Mouse (Mus musculus) small intestine, adult 2 months (tissue): ENCODE results near the gene Krtap19-3. TPM values are rescaled to one million over a fixed set of nuclear protein-coding genes. Genes with fewer than 3 reads are reported as not detected.
A peak's percentile ranks its signal among the peaks of the same experiment; 100 is the strongest.

Source experiments
- H3K27ac ChIP-seq: fragments of 200-500 bp; 2 replicates; pipeline ENCODE4 v1.5.1; 2012; ENCODE audit warnings: low read depth, low read length, control low read depth, inconsistent platforms; ENCODE audit not compliant: insufficient read depth
- H3K27me3 ChIP-seq: fragments of 200-500 bp; 2 replicates; pipeline ENCODE4 v1.6.1; 2012; ENCODE audit warnings: mild to moderate bottlenecking, moderate library complexity, low read length, inconsistent platforms; ENCODE audit not compliant: control insufficient read depth, insufficient read depth
- H3K36me3 ChIP-seq: fragments of 200-500 bp; 2 replicates; pipeline ENCODE4 v1.6.1; 2012; ENCODE audit warnings: mild to moderate bottlenecking, low read length, control low read depth, inconsistent platforms; ENCODE audit not compliant: control insufficient read depth, insufficient read depth
- H3K4me1 ChIP-seq: fragments of 200-500 bp; 2 replicates; pipeline ENCODE4 v1.6.1; 2012; ENCODE audit warnings: low read length, inconsistent platforms, mixed read lengths; ENCODE audit not compliant: control insufficient read depth, insufficient read depth, insufficient read length
- H3K4me3 ChIP-seq: fragments of 200-500 bp; 2 replicates; pipeline ENCODE4 v1.5.1; 2012; ENCODE audit warnings: low read depth, mild to moderate bottlenecking, control low read depth, inconsistent platforms, low read length, moderate library complexity
- CTCF ChIP-seq: fragments of 200-500 bp; IDR thresholded peaks from 2 replicates; pipeline ENCODE4 v1.5.1; 2012; ENCODE audit warnings: low read depth, mild to moderate bottlenecking, control low read depth, inconsistent platforms, low read length, moderate library complexity, mixed read lengths; ENCODE audit not compliant: insufficient replicate concordance, insufficient read length; ENCODE audit errors: extremely low read depth
- POLR2A ChIP-seq: fragments of 200-500 bp; IDR thresholded peaks from 2 replicates; pipeline ENCODE4 v1.6.1; 2012; ENCODE audit warnings: low read depth, mild to moderate bottlenecking, control low read depth, inconsistent platforms, low read length, moderate library complexity
- WGBS: fragments of 180-500 bp; shearing (Covaris S2); methylation state at CpG from one replicate; pipeline ENCODE4 v1.1.7; 2018; 5-methylcytosine and 5-hydroxymethylcytosine counted together
- polyA plus RNA-seq: library from polyadenylated mRNA; depleted of rRNA; stranded (reverse); fragments of >200 nt; gene quantifications from 2 replicates; pipeline ENCODE4 v1.2.3, GENCODE M21; 2012; rRNA removed

Krtap19-3 gene
- polyA plus RNA-seq, 1 experiment: not detected

- Histone ChIP-seq H3K36me3 (no peaks in the 10 kb centered on the region), H3K4me1 (no peaks in the 10 kb centered on the region), H3K4me3 (no peak overlapping the region), H3K27me3 (no peaks in the 10 kb centered on the region), H3K27ac (no peak overlapping the region)
- 12% methylated on average over 5 of the region's 5 CpGs for WGBS
- TF ChIP-seq CTCF (peak; percentile 36; the same call in 1 of the 2 replicates), POLR2A (no peak)
These were observed 26.4 kb downstream of the Krtap19-3 start for GRCm38 (mm10) chr16:88851450-88851849.

GRCm38 (mm10) chr16:88848558-88848957, 29.3 kb downstream of the Krtap19-3 start:
- no peaks in the 10 kb centered on the region for H3K4me1 ChIP-seq
- no peaks in the 10 kb centered on the region for H3K36me3 ChIP-seq
- TF ChIP-seq POLR2A: no peak
- no peaks in the 10 kb centered on the region for H3K27me3 ChIP-seq
- no peak overlapping the region for H3K27ac ChIP-seq
- no peak overlapping the region for H3K4me3 ChIP-seq
- 72% methylated on average over 4 of the region's 4 CpGs for WGBS

- no peaks in the 10 kb centered on the region for H3K4me1 ChIP-seq
- H3K36me3 ChIP-seq: no peaks in the 10 kb centered on the region
- H3K27ac ChIP-seq: no peak overlapping the region
- 82% methylated on average over 1 of the region's 1 CpGs for WGBS
- no peaks in the 10 kb centered on the region for H3K27me3 ChIP-seq
- no peak overlapping the region for H3K4me3 ChIP-seq
- TF ChIP-seq POLR2A (no peak), CTCF (no peak)
These were observed 30.5 kb downstream of the Krtap19-3 start for GRCm38 (mm10) chr16:88847363-88847762.

Other genes with a start within 250 kb of the Krtap19-3 start
- not detected in 2 replicates for gene Krtap26-1, start 230.2 kb downstream of the Krtap19-3 start, polyA plus RNA-seq
- gene Krtap27-1, start 206.4 kb downstream of the Krtap19-3 start, polyA plus RNA-seq: not detected in 2 replicates
- gene 2310061N02Rik, start 170.1 kb downstream of the Krtap19-3 start, polyA plus RNA-seq: not detected in 2 replicates
- gene Krtap13-1, start 149.2 kb downstream of the Krtap19-3 start, polyA plus RNA-seq: not detected in 2 replicates
- not detected in 2 replicates for gene Krtap13, start 126.4 kb downstream of the Krtap19-3 start, polyA plus RNA-seq
- gene 2310034C09Rik, start 119.2 kb downstream of the Krtap19-3 start, polyA plus RNA-seq: not detected in 2 replicates
- gene 2310057N15Rik, start 103.8 kb downstream of the Krtap19-3 start, polyA plus RNA-seq: not detected in 2 replicates
- not detected in 2 replicates for gene Gm5965, start 100.1 kb downstream of the Krtap19-3 start, polyA plus RNA-seq
- gene Gm20741, start 65.8 kb downstream of the Krtap19-3 start, polyA plus RNA-seq: not detected in 2 replicates
- gene Krtap15, start 57.8 kb downstream of the Krtap19-3 start, polyA plus RNA-seq: not detected in 2 replicates
- not detected in 2 replicates for gene Krtap14, start 51.9 kb downstream of the Krtap19-3 start, polyA plus RNA-seq
- not detected in 2 replicates for gene Krtap19-1, start 8.6 kb downstream of the Krtap19-3 start, polyA plus RNA-seq
- gene Krtap19-2, start 3.8 kb downstream of the Krtap19-3 start, polyA plus RNA-seq: not detected in 2 replicates
- gene Krtap19-4, start 7.1 kb upstream of the Krtap19-3 start, polyA plus RNA-seq: not detected in 2 replicates
- not detected in 2 replicates for gene Krtap19-5, start 18.4 kb upstream of the Krtap19-3 start, polyA plus RNA-seq
- not detected in 2 replicates for gene Krtap19-9b, start 54.2 kb upstream of the Krtap19-3 start, polyA plus RNA-seq
- gene Krtap16-3, start 84.8 kb upstream of the Krtap19-3 start, polyA plus RNA-seq: not detected in 2 replicates
- gene Krtap22-2, start 132.7 kb upstream of the Krtap19-3 start, polyA plus RNA-seq: not detected in 2 replicates
- gene Gm10229, start 137.2 kb upstream of the Krtap19-3 start, polyA plus RNA-seq: not detected in 2 replicates
- not detected in 2 replicates for gene Krtap6-1, start 153.7 kb upstream of the Krtap19-3 start, polyA plus RNA-seq
- gene Gm10228, start 163.4 kb upstream of the Krtap19-3 start, polyA plus RNA-seq: not detected in 2 replicates
- not detected in 2 replicates for gene Krtap6-5, start 169.8 kb upstream of the Krtap19-3 start, polyA plus RNA-seq
- gene 1110025L11Rik, start 186.0 kb upstream of the Krtap19-3 start, polyA plus RNA-seq: not detected in 2 replicates
- gene Krtap6-3, start 206.0 kb upstream of the Krtap19-3 start, polyA plus RNA-seq: not detected in 2 replicates